In genomic region chr11:77775701-77776400, GRCm38 (mm10) we compare ENCODE assay signal across 9 mouse cellular contexts. TPM values are rescaled to one million over a fixed set of nuclear protein-coding genes. Genes with fewer than 3 reads are reported as not detected.
A peak's percentile ranks its signal among the peaks of the same experiment; 100 is the strongest.
DNase-seq lines count a peak whose midpoint lies in the region; ATAC-seq and TF ChIP-seq lines count a peak whose summit lies in the region.
"Had no signal": no experiment of that assay in that cellular context is flagged by ENCODE, and none has a peak within 500 bp of the region (broad histone marks: within the 10 kb centered on the region; RNA-seq: fewer than 3 reads in every experiment).

No protein-coding gene starts in this region.

- H3K4me1 ChIP-seq in forebrain, embryonic 10.5 days, result peaks cover 14% of the 10 kb centered on the region
- H3K4me1 ChIP-seq in forebrain, postnatal 0 days (ENCODE audit: insufficient read depth), result no peaks in the 10 kb centered on the region
- H3K4me1 ChIP-seq in CH12.LX (ENCODE audit: control insufficient read depth in 1 of 2, insufficient read depth in 2 of 2), result peaks cover 5 to 11% of the 10 kb centered on the region in 2 experiments; a peak in 3 of 4 replicates
- H3K4me1 ChIP-seq in limb, embryonic 13.5 days, result peaks cover 17% of the 10 kb centered on the region
- no peaks in the 10 kb centered on the region for H3K4me1 ChIP-seq in midbrain, postnatal 0 days (ENCODE audit: insufficient read depth, low read length)

- H3K27me3 ChIP-seq in forebrain, embryonic 10.5 days (ENCODE audit: poor library complexity, severe bottlenecking), result no peaks in the 10 kb centered on the region
- H3K27me3 ChIP-seq in forebrain, postnatal 0 days (ENCODE audit: insufficient read depth, low read length), result no peaks in the 10 kb centered on the region
- H3K27me3 ChIP-seq in CH12.LX (replicated peaks), result no peaks in the 10 kb centered on the region
- no peaks in the 10 kb centered on the region for H3K27me3 ChIP-seq in limb, embryonic 13.5 days
- H3K27me3 ChIP-seq in midbrain, postnatal 0 days (ENCODE audit: insufficient read depth, low read length), result no peaks in the 10 kb centered on the region

- no peak overlapping the region for H3K4me2 ChIP-seq in forebrain, postnatal 0 days (ENCODE audit: low read depth)
- H3K4me2 ChIP-seq in CH12.LX (ENCODE audit: insufficient read depth, low read depth, poor library complexity, severe bottlenecking), result peak overlapping the region; percentile 12; the same call in 1 of the 2 replicates
- 0 out of 2 replicates have a peak overlapping the region, but pooled peaks have one; percentile 11 for H3K4me2 ChIP-seq in limb, embryonic 13.5 days (replicated peaks)
- no peak overlapping the region for H3K4me2 ChIP-seq in midbrain, postnatal 0 days (ENCODE audit: low read depth, low read length, poor library complexity, severe bottlenecking)

- H3K4me3 ChIP-seq in forebrain, embryonic 10.5 days, result no peak overlapping the region
- H3K4me3 ChIP-seq in forebrain, postnatal 0 days (ENCODE audit: low read depth, low read length), result no peak overlapping the region
- H3K4me3 ChIP-seq in CH12.LX (replicated peaks in 1 of 3; ENCODE audit: low read depth in 2 of 3, low read length in 2 of 3, poor library complexity in 1 of 3), result no peak overlapping the region
- H3K4me3 ChIP-seq in limb, embryonic 13.5 days, result no peak overlapping the region
- no peak overlapping the region for H3K4me3 ChIP-seq in midbrain, postnatal 0 days (ENCODE audit: low read depth, low read length)

- TF ChIP-seq EP300 in CH12.LX (IDR thresholded peaks at IDR 0.05; ENCODE audit: low read length), result no peak

- 0 out of 2 replicates have a peak overlapping the region, but pooled peaks have one; percentile 48 for H3K27ac ChIP-seq in forebrain, embryonic 10.5 days
- H3K27ac ChIP-seq in forebrain, postnatal 0 days (ENCODE audit: low read depth, low read length), result no peak overlapping the region
- H3K27ac ChIP-seq in CH12.LX (ENCODE audit: insufficient read depth, low read depth), result no peak overlapping the region
- H3K27ac ChIP-seq in limb, embryonic 13.5 days, result peak overlapping the region; percentile 67; the same call in 1 of the 2 replicates
- no peak overlapping the region for H3K27ac ChIP-seq in midbrain, postnatal 0 days (ENCODE audit: low read depth, low read length)

- H3K79me2 ChIP-seq in CH12.LX (replicated peaks; ENCODE audit: control insufficient read depth, extremely low read depth, insufficient read depth, poor library complexity, severe bottlenecking), result no peaks in the 10 kb centered on the region

- 39% methylated on average over 9 of the region's 9 CpGs for WGBS in forebrain, embryonic 10.5 days
- WGBS in forebrain, postnatal 0 days, result 36% methylated on average over 9 of the region's 9 CpGs
- WGBS in limb, embryonic 13.5 days, result 34% methylated on average over 9 of the region's 9 CpGs
- WGBS in midbrain, postnatal 0 days, result 51% methylated on average over 9 of the region's 9 CpGs

- dilution Hi-C loops in CH12.LX (cut with MboI; ENCODE audit: extremely low pct_ligation_motif_present, extremely low pct_unique_long_range_greater_than_20kb, low sequenced_read_pairs), result no loop called here

- no peaks in the 10 kb centered on the region for H3K9me3 ChIP-seq in forebrain, embryonic 10.5 days
- no peaks in the 10 kb centered on the region for H3K9me3 ChIP-seq in forebrain, postnatal 0 days (ENCODE audit: low read length)
- no peaks in the 10 kb centered on the region for H3K9me3 ChIP-seq in CH12.LX (replicated peaks; ENCODE audit: low read length)
- H3K9me3 ChIP-seq in limb, embryonic 13.5 days, result no peaks in the 10 kb centered on the region
- H3K9me3 ChIP-seq in midbrain, postnatal 0 days (ENCODE audit: low read length), result no peaks in the 10 kb centered on the region

- TF ChIP-seq RAD21 in CH12.LX (IDR thresholded peaks at IDR 0.05; ENCODE audit: low read depth, low read length), result no peak

- no peak overlapping the region for H3K9ac ChIP-seq in forebrain, postnatal 0 days
- no peak overlapping the region for H3K9ac ChIP-seq in CH12.LX (ENCODE audit: insufficient read depth, low read depth)
- H3K9ac ChIP-seq in limb, embryonic 13.5 days, result no peak overlapping the region; the same call in 1 of the 2 replicates
- no peak overlapping the region for H3K9ac ChIP-seq in midbrain, postnatal 0 days (replicated peaks; ENCODE audit: low read length, poor library complexity, severe bottlenecking)

- TF ChIP-seq CTCF in forebrain, postnatal 0 days (IDR thresholded peaks at IDR 0.05; ENCODE audit: low read depth), result no peak
- TF ChIP-seq CTCF in CH12.LX (conservative IDR thresholded peaks at IDR 0.05 in 1 of 2, IDR thresholded peaks at IDR 0.05 in 1 of 2; ENCODE audit: low read depth in 2 of 2, low read length in 2 of 2), result no peak
- TF ChIP-seq CTCF in midbrain, postnatal 0 days (IDR thresholded peaks at IDR 0.05), result no peak

- H3K36me3 ChIP-seq in forebrain, embryonic 10.5 days (replicated peaks), result peaks cover 23% of the 10 kb centered on the region
- peaks cover 16% of the 10 kb centered on the region for H3K36me3 ChIP-seq in forebrain, postnatal 0 days (ENCODE audit: insufficient read depth)
- peaks cover 0 to 13% of the 10 kb centered on the region in 2 experiments for H3K36me3 ChIP-seq in CH12.LX (replicated peaks in 1 of 2; ENCODE audit: control insufficient read depth in 1 of 2, insufficient read depth in 1 of 2, low read length in 1 of 2)
- peaks cover 27% of the 10 kb centered on the region for H3K36me3 ChIP-seq in limb, embryonic 13.5 days
- peaks cover 18% of the 10 kb centered on the region for H3K36me3 ChIP-seq in midbrain, postnatal 0 days (ENCODE audit: insufficient read depth, low read length)

- ATAC-seq in forebrain, postnatal 0 days, result no peak
- peak; percentile 68 for ATAC-seq in granulocyte monocyte progenitor cell, adult 5-6 weeks (replicated peaks; ENCODE audit: poor library complexity, severe bottlenecking)
- peak; percentile 57; the same call in 1 of the 2 replicates for ATAC-seq in limb, embryonic 13.5 days (ENCODE audit: low FRiP score, low read depth)
- no peak for ATAC-seq in midbrain, postnatal 0 days (ENCODE audit: low FRiP score)

- in situ Hi-C loops in CH12.LX (cut with MboI; ENCODE audit: low pct_ligation_motif_present, low pct_unique_long_range_greater_than_20kb, low sequenced_read_pairs), result loop anchor here (25.0 kb wide), 1 partner anchor 664 kb away; no protein-coding TSS in a partner anchor

- no peak for DNase-seq in forebrain, embryonic 10.5 days (ENCODE audit: extremely low spot score, low spot score)
- no peak for DNase-seq in forebrain, postnatal 0 days
- DNase-seq in CH12.LX (ENCODE audit: extremely low read depth), result peak; percentile 71
- no peak for DNase-seq in ovary, postnatal 14 days (ENCODE audit: low spot score)
- DNase-seq in spleen, adult 12 weeks (ENCODE audit: low spot score), result no peak
- no peak for DNase-seq in midbrain, postnatal 0 days (ENCODE audit: low spot score)

- TF ChIP-seq POLR2A in CH12.LX (IDR thresholded peaks at IDR 0.05; ENCODE audit: low read depth, low read length), result no peak

TF ChIP-seq in CH12.LX, 34 proteins besides CTCF, POLR2A, EP300 and RAD21 (continues in another document):
- TF ChIP-seq NRF1 (IDR thresholded peaks at IDR 0.05; ENCODE audit: low read depth, low read length), result no peak
- TF ChIP-seq CHD1 (IDR thresholded peaks at IDR 0.05; ENCODE audit: low read depth, low read length), result no peak
- no peak for TF ChIP-seq ZC3H11A (IDR thresholded peaks at IDR 0.05; ENCODE audit: low read depth, low read length)
- TF ChIP-seq ELF1 (IDR thresholded peaks at IDR 0.05; ENCODE audit: low read depth, low read length), result peak; percentile 11; the same call in 1 of the 2 replicates
- no peak for TF ChIP-seq NELFE (IDR thresholded peaks at IDR 0.05; ENCODE audit: low read depth, low read length)

RNA-seq across cellular contexts. Expression of gene Gm10277, which starts 11.7 kb away (rescaled TPM):
- 0.92 and 1.2 TPM in 2 replicates for polyA plus RNA-seq in forebrain, embryonic 10.5 days (2016; fragmentation: Nextera tagmentation; extraction: Ambion mirVana)
- total RNA-seq in forebrain, postnatal 0 days (2014; rRNA removed), result not detected in 2 replicates
- 0.29 TPM in 1 of 2 replicates, not detected in the other for polyA plus RNA-seq in forebrain, postnatal 0 days (2015; fragmentation: Nextera tagmentation; extraction: Ambion mirVana)
- total RNA-seq in CH12.LX (2012; rRNA removed) (0.08 TPM in 1 of 2 replicates, not detected in the other), CH12.LX (2014; rRNA removed) (not detected in 2 replicates)
- 0.10 and 0.11 TPM in 2 replicates for polyA plus RNA-seq in CH12.LX (2012; ENCODE audit: insufficient read length, low read depth)
- total RNA-seq in granulocyte monocyte progenitor cell, adult 5-6 weeks (2014; fragmentation: Nextera tagmentation), result not detected in 2 replicates
- 1.0 TPM in 1 of 2 replicates, not detected in the other for total RNA-seq in granulocyte monocyte progenitor cell, adult 5-6 weeks (2017)
- 1.8 and 2.4 TPM in 2 replicates for polyA plus RNA-seq in limb, embryonic 13.5 days (2015; fragmentation: Nextera tagmentation; extraction: Ambion mirVana)
- not detected in 2 replicates for total RNA-seq in midbrain, postnatal 0 days (2014; rRNA removed)
- polyA plus RNA-seq in midbrain, postnatal 0 days (2015; fragmentation: Nextera tagmentation; extraction: Ambion mirVana), result 0.44 and 1.0 TPM in 2 replicates
- total RNA-seq: left cerebral cortex, postnatal 25 days had no signal

RNA-seq across cellular contexts. Expression of gene Myo18a, which starts 12.8 kb away (rescaled TPM):
- 25.9 and 26.4 TPM in 2 replicates for polyA plus RNA-seq in forebrain, embryonic 10.5 days (2016; fragmentation: Nextera tagmentation; extraction: Ambion mirVana)
- 67.5 and 85.2 TPM in 2 replicates for total RNA-seq in forebrain, postnatal 0 days (2014; rRNA removed)
- polyA plus RNA-seq in forebrain, postnatal 0 days (2015; fragmentation: Nextera tagmentation; extraction: Ambion mirVana), result 23.9 and 33.8 TPM in 2 replicates
- total RNA-seq in CH12.LX (2012; rRNA removed) (15.4 and 16.8 TPM in 2 replicates), CH12.LX (2014; rRNA removed) (5.2 and 6.3 TPM in 2 replicates)
- 24.8 and 29.5 TPM in 2 replicates for polyA plus RNA-seq in CH12.LX (2012; ENCODE audit: insufficient read length, low read depth)
- total RNA-seq in granulocyte monocyte progenitor cell, adult 5-6 weeks (2014; fragmentation: Nextera tagmentation), result 31.9 and 49.3 TPM in 2 replicates
- 62.6 and 66.5 TPM in 2 replicates for total RNA-seq in granulocyte monocyte progenitor cell, adult 5-6 weeks (2017)
- polyA plus RNA-seq in limb, embryonic 13.5 days (2015; fragmentation: Nextera tagmentation; extraction: Ambion mirVana), result 33.7 and 40.5 TPM in 2 replicates
- total RNA-seq in midbrain, postnatal 0 days (2014; rRNA removed), result 74.2 and 82.0 TPM in 2 replicates
- 30.4 and 35.0 TPM in 2 replicates for polyA plus RNA-seq in midbrain, postnatal 0 days (2015; fragmentation: Nextera tagmentation; extraction: Ambion mirVana)

RNA-seq across cellular contexts. Expression of gene Cryba1, which starts 50.8 kb away (rescaled TPM):
- polyA plus RNA-seq in forebrain, embryonic 10.5 days (2016; fragmentation: Nextera tagmentation; extraction: Ambion mirVana), result 0.21 and 0.73 TPM in 2 replicates
- 0.23 and 0.95 TPM in 2 replicates for total RNA-seq in forebrain, postnatal 0 days (2014; rRNA removed)
- polyA plus RNA-seq in forebrain, postnatal 0 days (2015; fragmentation: Nextera tagmentation; extraction: Ambion mirVana), result 0.41 and 0.88 TPM in 2 replicates
- total RNA-seq in CH12.LX (2012; rRNA removed) (not detected in 2 replicates), CH12.LX (2014; rRNA removed) (not detected in 2 replicates)
- polyA plus RNA-seq in CH12.LX (2012; ENCODE audit: insufficient read length, low read depth), result not detected in 2 replicates
- not detected in 2 replicates for total RNA-seq in granulocyte monocyte progenitor cell, adult 5-6 weeks (2014; fragmentation: Nextera tagmentation)
- not detected in 2 replicates for total RNA-seq in granulocyte monocyte progenitor cell, adult 5-6 weeks (2017)
- not detected in 2 replicates for polyA plus RNA-seq in limb, embryonic 13.5 days (2015; fragmentation: Nextera tagmentation; extraction: Ambion mirVana)
- total RNA-seq in midbrain, postnatal 0 days (2014; rRNA removed), result not detected in 2 replicates
- polyA plus RNA-seq in midbrain, postnatal 0 days (2015; fragmentation: Nextera tagmentation; extraction: Ambion mirVana), result 0.21 TPM in 1 of 2 replicates, not detected in the other
- total RNA-seq: left cerebral cortex, postnatal 25 days had no signal

Comparison
In these comparisons a context has a peak if more than half of its experiments do, and no peak if none do; other contexts are left out.
1. H3K27ac ChIP-seq: peak in forebrain, embryonic 10.5 days (single experiment) and limb, embryonic 13.5 days (single experiment); none in forebrain, postnatal 0 days (single experiment), CH12.LX (single experiment) and midbrain, postnatal 0 days (single experiment).
2. ATAC-seq: peak in granulocyte monocyte progenitor cell, adult 5-6 weeks (single experiment) and limb, embryonic 13.5 days (single experiment); none in forebrain, postnatal 0 days (single experiment) and midbrain, postnatal 0 days (single experiment).
3. H3K4me2 ChIP-seq: peak in CH12.LX (single experiment) and limb, embryonic 13.5 days (single experiment); none in forebrain, postnatal 0 days (single experiment) and midbrain, postnatal 0 days (single experiment).